Mouse (Mus musculus) liver, postnatal 0 days (tissue): ENCODE data around the gene Arhgef40.

Experiments used
- CTCF ChIP-seq: sonication (generic); IDR thresholded peaks from 2 replicates; pipeline ENCODE4 v1.5.1; 2016; ENCODE audit warnings: antibody characterized with exemption, low read depth
- EP300 ChIP-seq: IDR thresholded peaks from 2 replicates; pipeline ENCODE4 v1.6.1; 2016; ENCODE audit warnings: antibody characterized with exemption, low read depth, mild to moderate bottlenecking

GRCm38 (mm10) chr14:52020486-52021137 lies 36.1 kb downstream of the Arhgef40 start, which contains the start of gene Zfp219:
- TF ChIP-seq CTCF (peak; percentile 87), EP300 (peak; percentile 28)
